Mouse (Mus musculus): ENCODE data around the gene Gm10134.

DNA sequence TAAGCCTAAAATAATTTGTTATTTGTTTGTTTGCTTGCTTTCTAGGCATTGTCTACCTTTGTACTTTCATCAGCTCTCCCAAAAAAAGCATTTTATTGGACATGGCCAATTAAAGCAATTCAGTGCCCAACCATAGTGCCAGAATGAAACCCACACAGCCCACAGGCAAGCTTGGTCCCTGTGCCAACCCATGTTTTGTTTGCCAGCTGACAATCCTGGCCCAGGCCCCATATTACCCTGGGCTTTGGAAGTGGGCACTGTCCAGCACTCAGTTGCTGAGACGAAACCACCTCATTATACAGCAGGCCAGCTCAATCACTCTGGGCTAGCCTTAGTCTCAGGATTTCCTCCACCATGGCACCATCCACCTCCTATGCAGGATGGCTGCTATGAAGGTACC, 49.3 kb upstream of the Gm10134 start:
- TF ChIP-seq CTCF (IDR thresholded peaks at IDR 0.05; ENCODE audit: borderline replicate concordance, insufficient read depth, low read length) (no peak), POLR2A (IDR thresholded peaks at IDR 0.05; ENCODE audit: low read depth, low read length) (no peak)

Data from embryonic fibroblast, embryonic 13.5 days (primary cell).